Mouse (Mus musculus) erythroblast, embryonic 14.5 days (primary cell): ENCODE results near the gene Clspn.

Experiments
- GATA1 ChIP-seq: IDR thresholded peaks from 2 replicates; pipeline ENCODE4 v1.6.1; 2012; ENCODE audit warnings: low read length, inconsistent platforms, mixed read lengths
- TAL1 ChIP-seq: IDR thresholded peaks from 3 replicates; pipeline ENCODE4 v1.6.1; 2012; ENCODE audit warnings: low read length, inconsistent platforms, mixed read lengths

DNA sequence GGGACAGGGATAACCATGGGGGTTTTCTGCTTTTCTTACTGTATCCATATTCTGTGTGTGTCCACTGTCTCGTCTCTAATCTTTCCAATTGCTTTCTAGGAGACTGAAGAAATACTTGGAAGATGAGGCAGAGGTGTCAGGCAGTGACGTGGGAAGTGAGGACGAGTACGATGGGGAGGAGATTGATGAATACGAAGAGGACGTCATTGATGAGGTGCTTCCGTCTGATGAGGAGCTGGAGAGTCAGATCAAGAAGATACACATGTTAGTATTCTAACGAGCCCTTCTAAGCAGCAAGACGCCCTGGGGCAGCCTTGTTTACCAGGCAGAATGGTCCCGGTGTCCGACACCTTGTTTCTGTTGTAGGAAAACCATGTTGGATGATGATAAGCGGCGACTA is 29.0 kb downstream of the Clspn start:
- no peak for TF ChIP-seq TAL1
- TF ChIP-seq GATA1 = no peak
